In the genomic region with DNA sequence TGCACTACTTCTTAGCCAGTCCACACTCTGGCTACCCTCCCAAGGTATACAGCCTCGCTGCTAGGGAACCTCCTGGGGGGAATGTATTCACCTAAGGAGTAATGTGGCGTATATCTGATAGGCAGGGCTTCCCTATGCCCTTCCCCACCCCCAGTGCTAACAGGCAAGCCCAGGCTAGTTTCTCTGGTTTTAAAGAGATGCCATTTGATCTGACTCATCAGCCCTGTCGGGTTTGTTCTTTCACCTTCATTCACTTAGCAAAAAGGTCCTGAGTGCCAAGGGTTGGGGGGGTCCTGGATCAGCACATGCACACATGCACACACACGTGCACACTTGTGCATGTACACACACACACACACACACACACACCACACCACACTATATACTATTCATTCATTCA, we compare ENCODE assay signal across 15 mouse cellular contexts. TPM values are rescaled to one million over a fixed set of nuclear protein-coding genes. Genes with fewer than 3 reads are reported as not detected.
DNase-seq lines count a peak whose midpoint lies in the region; ATAC-seq and TF ChIP-seq lines count a peak whose summit lies in the region.
"Had no signal": no experiment of that assay in that cellular context is flagged by ENCODE, and none has a peak within 500 bp of the region (broad histone marks: within the 10 kb centered on the region; RNA-seq: fewer than 3 reads in every experiment).

No protein-coding gene starts in this region.

- H3K4me1 ChIP-seq in heart, embryonic 14.5 days (ENCODE audit: control insufficient read depth in 2 of 2, insufficient read depth in 2 of 2, low read length in 2 of 2), result peaks cover 23 to 32% of the 10 kb centered on the region in 2 experiments
- peaks cover 68% of the 10 kb centered on the region for H3K4me1 ChIP-seq in bone marrow macrophage, adult 2 months (ENCODE audit: control insufficient read depth, insufficient read depth, low read length)
- peaks cover 2% of the 10 kb centered on the region for H3K4me1 ChIP-seq in stomach, postnatal 0 days (replicated peaks; ENCODE audit: control insufficient read depth, insufficient read depth)
- peaks cover 5% of the 10 kb centered on the region; the same call in 1 of the 2 replicates for H3K4me1 ChIP-seq in hindbrain, postnatal 0 days (ENCODE audit: insufficient read depth, low read length)

- ATAC-seq in heart, embryonic 14.5 days (ENCODE audit: insufficient number of reproducible peaks, insufficient read depth, low FRiP score, low read depth), result no peak
- ATAC-seq in stomach, postnatal 0 days (ENCODE audit: low FRiP score, low TSS enrichment), result peak; percentile 63
- ATAC-seq in hindbrain, postnatal 0 days, result no peak
- ATAC-seq in CD4-positive, CD25-positive, alpha-beta regulatory T cell, adult 4 months, result no peak
- ATAC-seq: forebrain, embryonic 13.5 days had no signal

- H3K9ac ChIP-seq in heart, embryonic 14.5 days (ENCODE audit: low read length), result peak overlapping the region; percentile 8; the same call in 1 of the 2 replicates
- no peak overlapping the region; the same call in 1 of the 2 replicates for H3K9ac ChIP-seq in stomach, postnatal 0 days (ENCODE audit: low read length)
- no peak overlapping the region for H3K9ac ChIP-seq in hindbrain, postnatal 0 days (replicated peaks; ENCODE audit: low read length)
- H3K9ac ChIP-seq: forebrain, embryonic 13.5 days; limb, embryonic 12.5 days; lung, embryonic 15.5 days had no signal

- no peak overlapping the region for H3K27ac ChIP-seq in heart, embryonic 14.5 days (replicated peaks in 1 of 2; ENCODE audit: control insufficient read depth in 1 of 2, insufficient read depth in 1 of 2, low read depth in 2 of 2, low read length in 2 of 2)
- H3K27ac ChIP-seq in bone marrow macrophage, adult 2 months (ENCODE audit: insufficient read depth, low read depth, low read length), result peak overlapping the region; percentile 46
- peak overlapping the region; percentile 45; the same call in 1 of the 2 replicates for H3K27ac ChIP-seq in stomach, postnatal 0 days (replicated peaks)
- no peak overlapping the region for H3K27ac ChIP-seq in hindbrain, postnatal 0 days
- H3K27ac ChIP-seq: forebrain, embryonic 13.5 days; gastrocnemius, adult 2 months; limb, embryonic 12.5 days; lung, embryonic 15.5 days had no signal

- no peak overlapping the region for H3K4me2 ChIP-seq in heart, embryonic 14.5 days (ENCODE audit: low read length)
- no peak overlapping the region; the same call in 1 of the 2 replicates for H3K4me2 ChIP-seq in stomach, postnatal 0 days (replicated peaks; ENCODE audit: low read depth)
- no peak overlapping the region for H3K4me2 ChIP-seq in hindbrain, postnatal 0 days (ENCODE audit: low read depth, low read length)
- H3K4me2 ChIP-seq: forebrain, embryonic 13.5 days; limb, embryonic 12.5 days; lung, embryonic 15.5 days; midbrain, embryonic 11.5 days had no signal

- H3K36me3 ChIP-seq in heart, embryonic 14.5 days (ENCODE audit: control insufficient read depth, insufficient read depth, low read length), result no peaks in the 10 kb centered on the region
- no peaks in the 10 kb centered on the region for H3K36me3 ChIP-seq in stomach, postnatal 0 days (ENCODE audit: control insufficient read depth, insufficient read depth, low read length)
- no peaks in the 10 kb centered on the region for H3K36me3 ChIP-seq in hindbrain, postnatal 0 days (ENCODE audit: insufficient read depth, low read length)
- H3K36me3 ChIP-seq: limb, embryonic 12.5 days; lung, embryonic 15.5 days had no signal

- 68% methylated on average over 4 of the region's 4 CpGs for WGBS in heart, embryonic 14.5 days
- 52% methylated on average over 4 of the region's 4 CpGs for WGBS in stomach, postnatal 0 days
- WGBS in hindbrain, postnatal 0 days, result 83% methylated on average over 4 of the region's 4 CpGs

- no peaks in the 10 kb centered on the region for H3K9me3 ChIP-seq in heart, embryonic 14.5 days (ENCODE audit: control insufficient read depth, low read length)
- no peaks in the 10 kb centered on the region for H3K9me3 ChIP-seq in stomach, postnatal 0 days (ENCODE audit: control insufficient read depth, low read length)
- H3K9me3 ChIP-seq in hindbrain, postnatal 0 days (ENCODE audit: low read length), result no peaks in the 10 kb centered on the region
- H3K9me3 ChIP-seq: forebrain, embryonic 13.5 days; limb, embryonic 12.5 days; lung, embryonic 15.5 days had no signal

- no peaks in the 10 kb centered on the region for H3K27me3 ChIP-seq in heart, embryonic 14.5 days (ENCODE audit: control insufficient read depth, insufficient read depth, low read length)
- no peaks in the 10 kb centered on the region for H3K27me3 ChIP-seq in stomach, postnatal 0 days (ENCODE audit: control insufficient read depth, insufficient read depth, low read length)
- no peaks in the 10 kb centered on the region for H3K27me3 ChIP-seq in hindbrain, postnatal 0 days (ENCODE audit: insufficient read depth, low read length)
- H3K27me3 ChIP-seq: forebrain, embryonic 13.5 days; limb, embryonic 12.5 days; lung, embryonic 15.5 days had no signal

- no peak for TF ChIP-seq CTCF in bone marrow macrophage, adult 2 months (IDR thresholded peaks at IDR 0.05; ENCODE audit: low read depth, low read length)
- TF ChIP-seq CTCF in stomach, postnatal 0 days (IDR thresholded peaks at IDR 0.05; ENCODE audit: low read depth), result no peak
- no peak for TF ChIP-seq CTCF in hindbrain, postnatal 0 days (IDR thresholded peaks at IDR 0.05; ENCODE audit: low read depth)

- no peak for DNase-seq in heart, postnatal 4 days
- DNase-seq in urinary bladder, postnatal 14 days (ENCODE audit: low spot score), result peak; percentile 70
- DNase-seq in urinary bladder, postnatal 10 days (ENCODE audit: low spot score), result no peak
- DNase-seq in stomach, postnatal 0 days (ENCODE audit: low spot score), result peak; percentile 55
- no peak for DNase-seq in hindbrain, postnatal 0 days (ENCODE audit: low spot score)
- DNase-seq: adrenal gland, postnatal 25 days; gastrocnemius, adult 2 months; kidney, adult 2 months had no signal

- TF ChIP-seq POLR2A in bone marrow macrophage, adult 2 months (IDR thresholded peaks at IDR 0.05; ENCODE audit: borderline replicate concordance, low read depth, low read length), result no peak

- H3K4me3 ChIP-seq in heart, embryonic 14.5 days (ENCODE audit: control insufficient read depth in 1 of 2, insufficient read depth in 1 of 2, low read depth in 1 of 2, low read length in 2 of 2), result no peak overlapping the region
- H3K4me3 ChIP-seq in bone marrow macrophage, adult 2 months (ENCODE audit: insufficient read depth, low read length), result 0 out of 2 replicates have a peak overlapping the region, but pooled peaks have one; percentile 10
- no peak overlapping the region for H3K4me3 ChIP-seq in stomach, postnatal 0 days (ENCODE audit: low read depth, low read length)
- H3K4me3 ChIP-seq in hindbrain, postnatal 0 days (ENCODE audit: low read length), result no peak overlapping the region
- H3K4me3 ChIP-seq: forebrain, embryonic 13.5 days; gastrocnemius, adult 2 months; limb, embryonic 12.5 days; lung, embryonic 15.5 days had no signal

- no peak for TF ChIP-seq EP300 in stomach, postnatal 0 days (optimal IDR thresholded peaks at IDR 0.05)

RNA-seq across cellular contexts. Expression of gene Ppcdc, which starts 12.0 kb away (rescaled TPM):
- 18.5 and 21.1 TPM in 2 replicates for polyA plus RNA-seq in heart, embryonic 14.5 days (2014; fragmentation: Nextera tagmentation; extraction: Ambion mirVana)
- 1 to 10 TPM; 8.3 TPM for total RNA-seq in heart, postnatal 4 days (2021)
- 28.6 and 29.5 TPM in 2 replicates for polyA plus RNA-seq in bone marrow macrophage, adult 2 months (2012; ENCODE audit: insufficient read depth, insufficient read length, missing spikeins)
- 14.2 and 16.2 TPM in 2 replicates for polyA plus RNA-seq in stomach, postnatal 0 days (2015; fragmentation: Nextera tagmentation; extraction: Ambion mirVana)
- total RNA-seq in hindbrain, postnatal 0 days (2014; rRNA removed), result 16.6 and 25.8 TPM in 2 replicates
- polyA plus RNA-seq in hindbrain, postnatal 0 days (2015; fragmentation: Nextera tagmentation; extraction: Ambion mirVana), result 16.5 and 19.3 TPM in 2 replicates
- polyA plus RNA-seq in CD4-positive, CD25-positive, alpha-beta regulatory T cell, adult 4 months (2017; shearing (Covaris generic)), result 100 to 1,000 TPM; 157 to 228 TPM

RNA-seq across cellular contexts. Expression of gene Scamp5, which starts 39.9 kb away (rescaled TPM):
- 4.5 and 6.2 TPM in 2 replicates for polyA plus RNA-seq in heart, embryonic 14.5 days (2014; fragmentation: Nextera tagmentation; extraction: Ambion mirVana)
- total RNA-seq in heart, postnatal 4 days (2021), result 10 to 100 TPM; 11.6 to 11.7 TPM
- 72.1 and 72.5 TPM in 2 replicates for polyA plus RNA-seq in bone marrow macrophage, adult 2 months (2012; ENCODE audit: insufficient read depth, insufficient read length, missing spikeins)
- polyA plus RNA-seq in stomach, postnatal 0 days (2015; fragmentation: Nextera tagmentation; extraction: Ambion mirVana), result 42.4 and 48.7 TPM in 2 replicates
- total RNA-seq in hindbrain, postnatal 0 days (2014; rRNA removed), result 366 and 375 TPM in 2 replicates
- 154 and 163 TPM in 2 replicates for polyA plus RNA-seq in hindbrain, postnatal 0 days (2015; fragmentation: Nextera tagmentation; extraction: Ambion mirVana)
- under 1 TPM in 1 of 2 experiments, not detected in 1; 0.26 TPM for polyA plus RNA-seq in CD4-positive, CD25-positive, alpha-beta regulatory T cell, adult 4 months (2017; shearing (Covaris generic))

Comparison
In these comparisons a context has a peak if more than half of its experiments do, and no peak if none do; other contexts are left out.
1. DNase-seq: peak in urinary bladder, postnatal 14 days (single experiment) and stomach, postnatal 0 days (single experiment); none in heart, postnatal 4 days (single experiment), urinary bladder, postnatal 10 days (single experiment) and hindbrain, postnatal 0 days (single experiment).
2. H3K27ac ChIP-seq: peak in bone marrow macrophage, adult 2 months (single experiment) and stomach, postnatal 0 days (single experiment); none in heart, embryonic 14.5 days (0 of 2) and hindbrain, postnatal 0 days (single experiment).